Mouse (Mus musculus): ENCODE measurements around the gene Spz1. TPM values are rescaled to one million over a fixed set of nuclear protein-coding genes. Genes with fewer than 3 reads are reported as not detected.
"Not testable (repeated sequence)": the region's sequence is repeated elsewhere in the genome, so short reads cannot be mapped to it uniquely, and the experiment has no call there.

Spz1 gene
- polyA plus RNA-seq, 1 experiment from 2014 or later = not detected

- ATAC-seq = peak; percentile 90
These were observed 34.6 kb upstream of the Spz1 start, which contains the start of gene Serinc5 for GRCm38 (mm10) chr13:92610311-92611221. Gene Serinc5 (plus strand): TSS chr13:92611091.

GRCm38 (mm10) chr13:92609486-92610310, 33.7 kb upstream of the Spz1 start:
- Histone ChIP-seq H3K4me3 (ENCODE audit: low read depth, low read length) (peak overlapping the region; percentile 93), H3K27me3 (replicated peaks; ENCODE audit: control insufficient read depth, insufficient read depth, low read length) (no peaks in the 10 kb centered on the region), H3K4me2 (replicated peaks; ENCODE audit: low read depth) (peak overlapping the region; percentile 92), H3K36me3 (ENCODE audit: control insufficient read depth, insufficient read depth) (no peaks in the 10 kb centered on the region), H3K9ac (ENCODE audit: low read depth, low read length) (peak overlapping the region; percentile 87), H3K4me1 (replicated peaks; ENCODE audit: control insufficient read depth, insufficient read depth, low read length) (0 out of 2 replicates have a peak, but pooled peaks cover 12% of the 10 kb centered on the region), H3K27ac (ENCODE audit: low read depth, low read length) (peak overlapping the region; percentile 92), H3K9me3 (ENCODE audit: control insufficient read depth) (no peaks in the 10 kb centered on the region)
- TF ChIP-seq CTCF (IDR thresholded peaks at IDR 0.05; ENCODE audit: low read depth) = no peak
- WGBS = 9% methylated on average over 13 of the region's 13 CpGs
- peak; percentile 64 for ATAC-seq

More at GRCm38 (mm10) chr13:92610311-92611221, 34.6 kb upstream of the Spz1 start, which contains the start of gene Serinc5:
- Histone ChIP-seq H3K27ac (ENCODE audit: low read depth, low read length) (peak within 1 kb of the TSS; percentile 92), H3K4me2 (replicated peaks; ENCODE audit: low read depth) (peak within 1 kb of the TSS; percentile 92), H3K36me3 (ENCODE audit: control insufficient read depth, insufficient read depth) (no peaks in the 10 kb centered on the region), H3K9me3 (ENCODE audit: control insufficient read depth) (no peaks in the 10 kb centered on the region), H3K4me3 (ENCODE audit: low read depth, low read length) (peak within 1 kb of the TSS; percentile 93), H3K9ac (ENCODE audit: low read depth, low read length) (peak within 1 kb of the TSS; percentile 87), H3K4me1 (replicated peaks; ENCODE audit: control insufficient read depth, insufficient read depth, low read length) (0 out of 2 replicates have a peak, but pooled peaks cover 12% of the 10 kb centered on the region), H3K27me3 (replicated peaks; ENCODE audit: control insufficient read depth, insufficient read depth, low read length) (no peaks in the 10 kb centered on the region)
- 1% methylated on average over 55 of the region's 55 CpGs for WGBS
- TF ChIP-seq CTCF (IDR thresholded peaks at IDR 0.05; ENCODE audit: low read depth) = 0 out of 2 replicates have a peak, but pooled peaks have one; percentile 10

GRCm38 (mm10) chr13:92605306-92605705, 29.3 kb upstream of the Spz1 start:
- not testable (repeated sequence) for H3K4me2 ChIP-seq (replicated peaks; ENCODE audit: low read depth); H3K9me3 ChIP-seq (ENCODE audit: control insufficient read depth); H3K9ac ChIP-seq (ENCODE audit: low read depth, low read length); H3K27ac ChIP-seq (ENCODE audit: low read depth, low read length); H3K4me3 ChIP-seq (ENCODE audit: low read depth, low read length); H3K27me3 ChIP-seq (replicated peaks; ENCODE audit: control insufficient read depth, insufficient read depth, low read length); H3K4me1 ChIP-seq (replicated peaks; ENCODE audit: control insufficient read depth, insufficient read depth, low read length); H3K36me3 ChIP-seq (ENCODE audit: control insufficient read depth, insufficient read depth); ATAC-seq
- 87% methylated on average over 4 of the region's 4 CpGs for WGBS
- peak; percentile 20; the same call in 1 of the 2 replicates for TF ChIP-seq CTCF (IDR thresholded peaks at IDR 0.05; ENCODE audit: low read depth)

- Histone ChIP-seq H3K27me3 (replicated peaks; ENCODE audit: control insufficient read depth, insufficient read depth, low read length) (no peaks in the 10 kb centered on the region), H3K4me1 (replicated peaks; ENCODE audit: control insufficient read depth, insufficient read depth, low read length) (no peaks in the 10 kb centered on the region), H3K36me3 (ENCODE audit: control insufficient read depth, insufficient read depth) (no peaks in the 10 kb centered on the region), H3K4me2 (replicated peaks; ENCODE audit: low read depth) (no peak overlapping the region), H3K4me3 (ENCODE audit: low read depth, low read length) (no peak overlapping the region), H3K9ac (ENCODE audit: low read depth, low read length) (no peak overlapping the region), H3K27ac (ENCODE audit: low read depth, low read length) (no peak overlapping the region), H3K9me3 (ENCODE audit: control insufficient read depth) (no peaks in the 10 kb centered on the region)
- WGBS = 59% methylated on average over 3 of the region's 3 CpGs
- no peak for ATAC-seq
- TF ChIP-seq CTCF (IDR thresholded peaks at IDR 0.05; ENCODE audit: low read depth) = peak; percentile 15; the same call in 1 of the 2 replicates
These were observed 19.5 kb upstream of the Spz1 start for GRCm38 (mm10) chr13:92595424-92595823.

GRCm38 (mm10) chr13:92594907-92595306, 18.9 kb upstream of the Spz1 start:
- Histone ChIP-seq H3K4me1 (replicated peaks; ENCODE audit: control insufficient read depth, insufficient read depth, low read length) (no peaks in the 10 kb centered on the region), H3K9me3 (ENCODE audit: control insufficient read depth) (no peaks in the 10 kb centered on the region), H3K4me2 (replicated peaks; ENCODE audit: low read depth) (no peak overlapping the region), H3K4me3 (ENCODE audit: low read depth, low read length) (no peak overlapping the region), H3K27ac (ENCODE audit: low read depth, low read length) (no peak overlapping the region), H3K27me3 (replicated peaks; ENCODE audit: control insufficient read depth, insufficient read depth, low read length) (no peaks in the 10 kb centered on the region), H3K36me3 (ENCODE audit: control insufficient read depth, insufficient read depth) (no peaks in the 10 kb centered on the region), H3K9ac (ENCODE audit: low read depth, low read length) (no peak overlapping the region)
- ATAC-seq = no peak
- no peak for TF ChIP-seq CTCF (IDR thresholded peaks at IDR 0.05; ENCODE audit: low read depth)
- WGBS = 88% methylated on average over 3 of the region's 3 CpGs

GRCm38 (mm10) chr13:92594481-92594880, 18.5 kb upstream of the Spz1 start:
- TF ChIP-seq CTCF (IDR thresholded peaks at IDR 0.05; ENCODE audit: low read depth) = no peak
- H3K4me2 ChIP-seq (replicated peaks; ENCODE audit: low read depth) = no peak overlapping the region

More at GRCm38 (mm10) chr13:92594481-92594880, 18.5 kb upstream of the Spz1 start:
- WGBS = 55% methylated on average over 6 of the region's 6 CpGs
- Histone ChIP-seq H3K36me3 (ENCODE audit: control insufficient read depth, insufficient read depth) (no peaks in the 10 kb centered on the region), H3K9me3 (ENCODE audit: control insufficient read depth) (no peaks in the 10 kb centered on the region), H3K4me1 (replicated peaks; ENCODE audit: control insufficient read depth, insufficient read depth, low read length) (no peaks in the 10 kb centered on the region), H3K9ac (ENCODE audit: low read depth, low read length) (no peak overlapping the region), H3K4me3 (ENCODE audit: low read depth, low read length) (no peak overlapping the region), H3K27me3 (replicated peaks; ENCODE audit: control insufficient read depth, insufficient read depth, low read length) (no peaks in the 10 kb centered on the region), H3K27ac (ENCODE audit: low read depth, low read length) (no peak overlapping the region)
- no peak for ATAC-seq

All from intestine, postnatal 0 days (tissue).